Mouse (Mus musculus) gastrocnemius, adult 8-10 months (tissue): Measurements from ENCODE around the gene Hcn3. TPM values are rescaled to one million over a fixed set of nuclear protein-coding genes. Genes with fewer than 3 reads are reported as not detected.

ENCODE experiments used
- DNase-seq, 2 experiments: peaks; one replicate each; pipeline ENCODE4 v3.0.0; 2022; ENCODE audit warnings: low spot score in 2 of 2
- total RNA-seq, 4 experiments: library from RNA; stranded (reverse); gene quantifications; 2 replicates each; pipeline ENCODE4 v1.2.4; 2022

The Hcn3 gene
- total RNA-seq, 4 experiments from 2014 or later: 0.44 to 0.68 (median 0.51) TPM; not detected in 1

- DNase-seq: no peak
These were observed 12.7 kb downstream of the Hcn3 start for GRCm38 (mm10) chr3:89147101-89147978.

- DNase-seq: no peak
These were observed 14.4 kb downstream of the Hcn3 start for GRCm38 (mm10) chr3:89145566-89145965.

- no peak for DNase-seq
These were observed 15.2 kb downstream of the Hcn3 start for GRCm38 (mm10) chr3:89144821-89145220.

- DNase-seq: no peak
These were observed 23.6 kb downstream of the Hcn3 start for GRCm38 (mm10) chr3:89136365-89136764.

- no peak for DNase-seq
These were observed 24.0 kb downstream of the Hcn3 start, which contains the start of gene Pklr for GRCm38 (mm10) chr3:89135958-89136357. Gene Pklr, plus strand, starts transcription at chr3:89136142.

GRCm38 (mm10) chr3:89133752-89134151 is 26.2 kb downstream of the Hcn3 start:
- DNase-seq: no peak

GRCm38 (mm10) chr3:89133063-89133450 is 26.9 kb downstream of the Hcn3 start:
- DNase-seq: no peak

- DNase-seq: no peak
These were observed 27.5 kb downstream of the Hcn3 start for GRCm38 (mm10) chr3:89132285-89133062.

GRCm38 (mm10) chr3:89131816-89132215 is 28.2 kb downstream of the Hcn3 start:
- DNase-seq: no peak

GRCm38 (mm10) chr3:89129908-89130307 is 30.1 kb downstream of the Hcn3 start:
- no peak for DNase-seq

- no peak for DNase-seq
These were observed 34.0 kb downstream of the Hcn3 start for GRCm38 (mm10) chr3:89125981-89126380.

GRCm38 (mm10) chr3:89124241-89124640 is 35.8 kb downstream of the Hcn3 start:
- DNase-seq: no peak

GRCm38 (mm10) chr3:89123313-89123712 is 36.7 kb downstream of the Hcn3 start:
- peak; percentile 27 to 32 for DNase-seq

GRCm38 (mm10) chr3:89115522-89115921 is 44.5 kb downstream of the Hcn3 start:
- no peak for DNase-seq

GRCm38 (mm10) chr3:89113058-89113457 is 46.9 kb downstream of the Hcn3 start:
- DNase-seq: no peak

GRCm38 (mm10) chr3:89108146-89108545 is 51.9 kb downstream of the Hcn3 start:
- DNase-seq: no peak

- no peak for DNase-seq
These were observed 52.5 kb downstream of the Hcn3 start for GRCm38 (mm10) chr3:89107545-89107944.

- no peak for DNase-seq
These were observed 53.1 kb downstream of the Hcn3 start for GRCm38 (mm10) chr3:89106881-89107280.

- no peak for DNase-seq
These were observed 56.8 kb downstream of the Hcn3 start for GRCm38 (mm10) chr3:89103291-89103595.

- no peak for DNase-seq
These were observed 57.3 kb downstream of the Hcn3 start for GRCm38 (mm10) chr3:89102495-89103290.

GRCm38 (mm10) chr3:89101812-89102494 is 58.0 kb downstream of the Hcn3 start, which contains the start of gene Fdps:
Gene Fdps, minus strand, starts transcription at chr3:89101959.
- peak; percentile 94 to 95 for DNase-seq
